Mouse (Mus musculus): ENCODE results near the gene Olfr747. TPM values are rescaled to one million over a fixed set of nuclear protein-coding genes. Genes with fewer than 3 reads are reported as not detected.

Olfr747 gene
- not detected in 2 replicates for polyA plus RNA-seq (2015; fragmentation: Nextera tagmentation; extraction: Ambion mirVana)

DNA sequence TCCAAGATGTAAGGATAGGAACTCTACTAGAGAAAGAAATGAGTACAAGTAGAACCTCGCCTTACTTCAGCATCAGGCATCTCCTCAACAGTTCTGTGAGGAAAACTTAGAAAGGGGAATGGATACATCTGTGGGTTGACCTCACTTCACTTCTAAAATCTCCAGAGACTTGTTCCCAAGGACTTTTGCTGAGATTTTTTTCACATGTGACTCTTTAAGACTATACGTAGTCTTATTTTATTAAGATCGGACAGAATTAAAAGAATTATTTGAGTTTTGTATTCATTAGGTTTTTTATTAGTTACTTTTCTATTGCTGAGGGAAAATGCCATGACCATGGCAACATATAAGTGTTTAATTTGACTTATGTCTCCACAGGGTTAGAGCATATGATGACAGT is at the start of gene Olfr747:
TSS of gene Olfr747 (minus strand) at position 101 of the 400 bp plus-strand sequence.

DNA sequence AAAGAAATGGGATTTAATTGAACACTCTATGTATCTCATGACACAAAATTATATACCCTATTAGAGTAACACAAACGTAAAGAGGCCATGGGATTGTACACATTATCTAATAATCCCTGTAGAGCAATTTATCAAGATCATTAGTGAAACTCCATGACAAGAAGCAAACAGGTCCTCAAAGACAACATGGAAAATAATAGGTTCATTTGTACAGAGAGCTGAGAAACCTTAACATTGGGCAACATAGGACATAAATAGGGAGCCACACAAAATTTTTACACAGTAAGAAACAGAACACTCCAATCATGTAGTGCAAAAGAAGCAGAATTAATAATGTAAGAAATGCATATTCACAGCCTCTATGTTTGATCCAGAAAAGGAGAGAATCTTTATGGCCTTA is 14.1 kb upstream of the Olfr747 start, which contains the start of gene Olfr748:
TSS of gene Olfr748 (plus strand) at position 301 of the 400 bp plus-strand sequence.

DNA sequence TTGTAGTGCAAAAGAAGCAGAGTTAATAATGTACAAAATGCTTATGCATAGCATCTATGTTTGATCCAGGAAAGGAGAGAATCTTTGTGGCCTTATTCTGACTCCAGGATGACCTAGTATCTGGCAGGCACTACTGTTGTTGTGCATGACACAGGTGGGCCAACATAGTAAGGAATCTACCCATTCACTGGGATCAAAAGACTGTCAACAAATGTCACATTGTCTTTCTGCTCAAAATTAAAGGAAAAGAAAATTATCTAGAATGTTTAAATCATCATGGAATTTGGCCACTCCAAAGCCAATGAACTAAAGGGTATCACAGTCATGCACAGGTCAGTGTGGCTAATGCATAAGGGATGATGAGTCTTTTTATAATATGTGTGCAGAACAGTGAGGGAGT is 46.2 kb downstream of the Olfr747 start, which contains the start of gene Olfr746:
TSS of gene Olfr746 (plus strand) at position 301 of the 400 bp plus-strand sequence.

DNA sequence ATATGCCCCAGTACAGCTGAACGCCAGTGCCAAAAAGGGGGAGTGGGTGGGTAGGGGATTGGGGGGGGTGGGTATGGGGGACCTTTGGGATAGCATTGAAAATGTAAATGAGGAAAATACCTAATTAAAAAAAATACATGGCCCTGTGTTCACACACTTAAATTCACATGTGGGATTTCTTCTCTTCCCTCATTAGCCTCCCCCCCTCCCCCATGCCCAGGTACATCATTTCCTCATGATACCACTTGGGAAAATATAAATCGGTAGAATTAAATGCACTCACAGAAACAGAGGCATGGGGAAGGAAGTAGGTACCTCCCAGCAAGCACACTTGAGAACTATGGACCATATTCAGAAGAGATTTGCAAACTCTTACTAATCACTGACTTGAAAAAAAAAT is 53.9 kb downstream of the Olfr747 start, which contains the start of gene Olfr745:
TSS of gene Olfr745 (plus strand) at position 301 of the 400 bp plus-strand sequence.

Other genes with a start within 250 kb of the Olfr747 start
- not detected in 2 replicates for gene Olfr740, start 247.7 kb downstream of the Olfr747 start, polyA plus RNA-seq (2015; fragmentation: Nextera tagmentation; extraction: Ambion mirVana)
- gene Olfr741, start 220.5 kb downstream of the Olfr747 start, polyA plus RNA-seq (2015; fragmentation: Nextera tagmentation; extraction: Ambion mirVana) = not detected in 2 replicates
- gene Olfr742, start 189.6 kb downstream of the Olfr747 start, polyA plus RNA-seq (2015; fragmentation: Nextera tagmentation; extraction: Ambion mirVana) = not detected in 2 replicates
- gene Olfr743, start 171.4 kb downstream of the Olfr747 start, polyA plus RNA-seq (2015; fragmentation: Nextera tagmentation; extraction: Ambion mirVana) = not detected in 2 replicates
- not detected in 2 replicates for gene Olfr744, start 78.3 kb downstream of the Olfr747 start, polyA plus RNA-seq (2015; fragmentation: Nextera tagmentation; extraction: Ambion mirVana)
- gene Olfr745, start 53.8 kb downstream of the Olfr747 start, polyA plus RNA-seq (2015; fragmentation: Nextera tagmentation; extraction: Ambion mirVana) = not detected in 2 replicates
- gene Olfr746, start 46.1 kb downstream of the Olfr747 start, polyA plus RNA-seq (2015; fragmentation: Nextera tagmentation; extraction: Ambion mirVana) = not detected in 2 replicates
- not detected in 2 replicates for gene Olfr748, start 14.2 kb upstream of the Olfr747 start, polyA plus RNA-seq (2015; fragmentation: Nextera tagmentation; extraction: Ambion mirVana)
- gene Olfr749, start 51.9 kb upstream of the Olfr747 start, polyA plus RNA-seq (2015; fragmentation: Nextera tagmentation; extraction: Ambion mirVana) = not detected in 2 replicates
- 26.3 and 28.4 TPM in 2 replicates for gene Ttc5, start 92.3 kb upstream of the Olfr747 start, polyA plus RNA-seq (2015; fragmentation: Nextera tagmentation; extraction: Ambion mirVana)
- not detected in 2 replicates for gene Ccnb1ip1, start 114.5 kb upstream of the Olfr747 start, polyA plus RNA-seq (2015; fragmentation: Nextera tagmentation; extraction: Ambion mirVana)
- 20.6 and 21.6 TPM in 2 replicates for gene Parp2, start 114.6 kb upstream of the Olfr747 start, polyA plus RNA-seq (2015; fragmentation: Nextera tagmentation; extraction: Ambion mirVana)
- 5.2 and 5.4 TPM in 2 replicates for gene Tep1, start 177.4 kb upstream of the Olfr747 start, polyA plus RNA-seq (2015; fragmentation: Nextera tagmentation; extraction: Ambion mirVana)
- 1.6 TPM in 2 replicates for gene Klhl33, start 204.3 kb upstream of the Olfr747 start, polyA plus RNA-seq (2015; fragmentation: Nextera tagmentation; extraction: Ambion mirVana)
- gene Osgep, start 231.7 kb upstream of the Olfr747 start, polyA plus RNA-seq (2015; fragmentation: Nextera tagmentation; extraction: Ambion mirVana) = 81.2 and 83.7 TPM in 2 replicates
- gene Apex1, start 231.8 kb upstream of the Olfr747 start, polyA plus RNA-seq (2015; fragmentation: Nextera tagmentation; extraction: Ambion mirVana) = 79.6 and 92.0 TPM in 2 replicates
- 21.5 and 25.8 TPM in 2 replicates for gene Pip4p1, start 237.7 kb upstream of the Olfr747 start, polyA plus RNA-seq (2015; fragmentation: Nextera tagmentation; extraction: Ambion mirVana)
- gene Pnp, start 237.9 kb upstream of the Olfr747 start, polyA plus RNA-seq (2015; fragmentation: Nextera tagmentation; extraction: Ambion mirVana) = 16.5 and 29.1 TPM in 2 replicates